Mouse (Mus musculus) G1E (cell line): ENCODE results near the gene Gm5767. TPM values are rescaled to one million over a fixed set of nuclear protein-coding genes. Genes with fewer than 3 reads are reported as not detected.

Experiments
- polyA plus RNA-seq: library from polyadenylated mRNA; stranded (reverse); fragments of >175 nt; gene quantifications from 2 replicates; pipeline ENCODE4 v1.2.3, GENCODE M21; 2012
- total RNA-seq, 2 experiments: library from RNA; stranded (forward) in 1 of 2; stranded (reverse) in 1 of 2; fragments of 200-1000 nt in 1 of 2; fragments of >200 nt in 1 of 2; fragmentation: Nextera tagmentation in 1 of 2; gene quantifications; 2 replicates each; pipeline ENCODE4 v1.2.3; 2014 to 2017

Gm5767 gene
- total and polyA plus RNA-seq, 3 experiments: not detected

Other genes with a start within 250 kb of the Gm5767 start
- gene Mettl22, start 210.0 kb upstream of the Gm5767 start, total RNA-seq (2014; fragmentation: Nextera tagmentation): 44.5 and 50.3 TPM in 2 replicates
- gene Mettl22, start 210.0 kb upstream of the Gm5767 start, total RNA-seq (2017): 10.8 and 17.2 TPM in 2 replicates
- gene Mettl22, start 210.0 kb upstream of the Gm5767 start, polyA plus RNA-seq: 31.8 and 35.2 TPM in 2 replicates
- not detected in 2 replicates for gene Abat, start 167.3 kb upstream of the Gm5767 start, total RNA-seq (2014; fragmentation: Nextera tagmentation)
- gene Abat, start 167.3 kb upstream of the Gm5767 start, total RNA-seq (2017): 0.11 and 0.12 TPM in 2 replicates
- not detected in 2 replicates for gene Abat, start 167.3 kb upstream of the Gm5767 start, polyA plus RNA-seq
- 57.3 and 74.3 TPM in 2 replicates for gene Pmm2, start 43.1 kb upstream of the Gm5767 start, total RNA-seq (2014; fragmentation: Nextera tagmentation)
- 122 and 127 TPM in 2 replicates for gene Pmm2, start 43.1 kb upstream of the Gm5767 start, total RNA-seq (2017)
- gene Pmm2, start 43.1 kb upstream of the Gm5767 start, polyA plus RNA-seq: 12.1 and 28.2 TPM in 2 replicates
- gene Tmem186, start 43.1 kb upstream of the Gm5767 start, total RNA-seq (2014; fragmentation: Nextera tagmentation): 13.6 and 21.2 TPM in 2 replicates
- 28.9 and 31.0 TPM in 2 replicates for gene Tmem186, start 43.1 kb upstream of the Gm5767 start, total RNA-seq (2017)
- 9.7 and 11.4 TPM in 2 replicates for gene Tmem186, start 43.1 kb upstream of the Gm5767 start, polyA plus RNA-seq
- gene Carhsp1, start 8.6 kb upstream of the Gm5767 start, total RNA-seq (2014; fragmentation: Nextera tagmentation): 16.4 and 28.4 TPM in 2 replicates
- gene Carhsp1, start 8.6 kb upstream of the Gm5767 start, total RNA-seq (2017): 30.3 and 30.8 TPM in 2 replicates
- gene Carhsp1, start 8.6 kb upstream of the Gm5767 start, polyA plus RNA-seq: 14.5 and 15.7 TPM in 2 replicates
- 234 and 362 TPM in 2 replicates for gene Usp7, start 111.5 kb downstream of the Gm5767 start, total RNA-seq (2014; fragmentation: Nextera tagmentation)
- gene Usp7, start 111.5 kb downstream of the Gm5767 start, total RNA-seq (2017): 132 and 150 TPM in 2 replicates
- gene Usp7, start 111.5 kb downstream of the Gm5767 start, polyA plus RNA-seq: 25.9 and 26.9 TPM in 2 replicates
- 91.4 and 92.2 TPM in 2 replicates for gene 1810013L24Rik, start 149.3 kb downstream of the Gm5767 start, total RNA-seq (2014; fragmentation: Nextera tagmentation)
- 48.9 and 58.1 TPM in 2 replicates for gene 1810013L24Rik, start 149.3 kb downstream of the Gm5767 start, total RNA-seq (2017)
- 17.7 and 22.0 TPM in 2 replicates for gene 1810013L24Rik, start 149.3 kb downstream of the Gm5767 start, polyA plus RNA-seq